Mouse (Mus musculus) layer of hippocampus, adult 8-10 months (tissue): Measurements from ENCODE around the gene Triobp. TPM values are rescaled to one million over a fixed set of nuclear protein-coding genes. Genes with fewer than 3 reads are reported as not detected.
"Not testable (repeated sequence)": the region's sequence is repeated elsewhere in the genome, so short reads cannot be mapped to it uniquely, and the experiment has no call there.

Source experiments
- DNase-seq, 2 experiments: peaks; one replicate each; pipeline ENCODE4 v3.0.0; 2022; ENCODE audit warnings: low spot score in 2 of 2
- total RNA-seq, 4 experiments: library from RNA; stranded (reverse); gene quantifications; 2 replicates each; pipeline ENCODE4 v1.2.4; 2022

Triobp gene
- total RNA-seq, 4 experiments from 2014 or later = 7.0 to 14.1 (median 11.5) TPM

GRCm38 (mm10) chr15:78998348-78998747 is 50.8 kb downstream of the Triobp start:
- no peak for DNase-seq

GRCm38 (mm10) chr15:78999586-78999985 is 52.1 kb downstream of the Triobp start:
- no peak for DNase-seq

- DNase-seq = no peak
Measured at GRCm38 (mm10) chr15:79000357-79000791, 52.9 kb downstream of the Triobp start.

GRCm38 (mm10) chr15:79001559-79001958 is 54.0 kb downstream of the Triobp start:
- DNase-seq = no peak

GRCm38 (mm10) chr15:79002036-79002435 is 54.5 kb downstream of the Triobp start:
- no peak for DNase-seq

- no peak for DNase-seq
Measured at GRCm38 (mm10) chr15:79003079-79003478, 55.6 kb downstream of the Triobp start.

GRCm38 (mm10) chr15:79005581-79005980 is 58.1 kb downstream of the Triobp start:
- DNase-seq = no peak

- no peak for DNase-seq
Measured at GRCm38 (mm10) chr15:79006638-79007037, 59.1 kb downstream of the Triobp start.

GRCm38 (mm10) chr15:79007059-79007458 is 59.5 kb downstream of the Triobp start:
- no peak for DNase-seq

GRCm38 (mm10) chr15:79007836-79008235 is 60.3 kb downstream of the Triobp start:
- DNase-seq = not testable (repeated sequence)

- DNase-seq = no peak
Measured at GRCm38 (mm10) chr15:79009734-79010133, 62.2 kb downstream of the Triobp start.

- no peak for DNase-seq
Measured at GRCm38 (mm10) chr15:79011550-79011949, 64.0 kb downstream of the Triobp start.

- no peak for DNase-seq
Measured at GRCm38 (mm10) chr15:79013382-79013781, 65.9 kb downstream of the Triobp start.

GRCm38 (mm10) chr15:79018191-79018590 is 70.7 kb downstream of the Triobp start:
- no peak for DNase-seq

GRCm38 (mm10) chr15:79018886-79019285 is 71.4 kb downstream of the Triobp start:
- DNase-seq = no peak

- DNase-seq = no peak
Measured at GRCm38 (mm10) chr15:79022671-79023230, 75.2 kb downstream of the Triobp start.

GRCm38 (mm10) chr15:79023366-79023765 is 75.8 kb downstream of the Triobp start:
- DNase-seq = no peak

- no peak for DNase-seq
Measured at GRCm38 (mm10) chr15:79025687-79026308, 78.3 kb downstream of the Triobp start.

- DNase-seq = no peak
Measured at GRCm38 (mm10) chr15:79026511-79027290, 79.2 kb downstream of the Triobp start.

- DNase-seq = no peak
Measured at GRCm38 (mm10) chr15:79027291-79028205, 80.0 kb downstream of the Triobp start.

GRCm38 (mm10) chr15:79028237-79028738 is 80.8 kb downstream of the Triobp start, which contains the start of gene H1f0:
H1f0 (plus strand) TSS chr15:79028450.
- DNase-seq = peak; percentile 85 to 93
